Mouse (Mus musculus): ENCODE results near the gene Olfr1445. TPM values are rescaled to one million over a fixed set of nuclear protein-coding genes. Genes with fewer than 3 reads are reported as not detected.

Gene Olfr1445
- polyA plus RNA-seq (2015; fragmentation: Nextera tagmentation; extraction: Ambion mirVana) = not detected in 2 replicates

GRCm38 (mm10) chr19:12883555-12883954 is at the start of gene Olfr1445:
TSS of gene Olfr1445 (plus strand) at chr19:12883855.
- Histone ChIP-seq H3K4me3 (replicated peaks) (no peak within 1 kb of the TSS), H3K9me3 (no peaks in the 10 kb centered on the region), H3K9ac (no peak within 1 kb of the TSS), H3K4me1 (replicated peaks) (no peaks in the 10 kb centered on the region), H3K36me3 (no peaks in the 10 kb centered on the region), H3K27ac (no peak within 1 kb of the TSS), H3K27me3 (replicated peaks) (no peaks in the 10 kb centered on the region), H3K4me2 (replicated peaks) (no peak within 1 kb of the TSS)
- ATAC-seq = no peak
- 91% methylated on average over 2 of the region's 2 CpGs for WGBS

DNA sequence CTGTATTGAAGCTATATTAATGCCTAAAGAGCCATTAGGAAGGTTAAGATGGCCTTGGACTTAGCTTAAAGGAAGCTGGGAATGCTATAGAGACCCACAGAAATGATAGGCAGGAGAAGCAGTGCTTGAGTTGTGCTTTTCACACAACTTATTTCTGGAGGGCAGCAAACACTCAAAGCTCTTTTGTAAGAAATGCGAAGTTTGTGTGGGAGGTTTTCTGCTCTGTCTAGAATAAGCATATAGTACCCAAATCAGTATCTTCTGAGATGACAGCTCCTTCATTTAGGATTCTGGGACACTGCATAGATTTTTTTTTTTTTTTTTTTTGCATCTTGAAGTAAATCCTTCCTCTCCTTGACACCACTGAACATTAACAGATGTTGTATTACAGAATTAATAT is 45.1 kb upstream of the Olfr1445 start:
- H3K27me3 ChIP-seq (replicated peaks) = no peaks in the 10 kb centered on the region
- no peak overlapping the region for H3K9ac ChIP-seq
- no peaks in the 10 kb centered on the region for H3K36me3 ChIP-seq
- 89% methylated on average over 1 of the region's 1 CpGs for WGBS
- H3K4me1 ChIP-seq (replicated peaks) = no peaks in the 10 kb centered on the region
- no peak overlapping the region for H3K4me3 ChIP-seq (replicated peaks)
- no peak for ATAC-seq
- no peak overlapping the region for H3K27ac ChIP-seq
- no peak overlapping the region for H3K4me2 ChIP-seq (replicated peaks)
- no peaks in the 10 kb centered on the region for H3K9me3 ChIP-seq

DNA sequence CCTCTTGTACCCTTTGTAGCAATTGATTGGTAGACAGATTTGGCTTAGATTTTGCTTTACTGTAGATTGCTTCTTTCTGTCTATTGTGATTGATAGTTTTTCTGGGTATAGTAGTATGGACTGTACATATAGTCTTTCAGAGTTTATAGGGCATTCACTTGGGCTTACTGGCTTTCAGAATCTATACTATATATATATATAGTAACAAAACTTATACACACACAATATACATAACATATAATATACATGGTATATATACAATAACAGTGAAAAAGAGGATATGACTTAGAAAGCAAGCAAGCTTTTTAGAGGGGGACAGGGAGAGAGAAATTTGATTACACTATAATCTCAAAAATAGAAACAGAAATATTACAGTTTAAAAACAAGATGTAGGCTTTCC is 37.3 kb upstream of the Olfr1445 start, which contains the start of gene Gm5244:
Gene Gm5244, plus strand, starts transcription at position 301 of the 400 bp plus-strand sequence.
- Histone ChIP-seq H3K9me3 (no peaks in the 10 kb centered on the region), H3K4me2 (replicated peaks) (no peak within 1 kb of the TSS), H3K27me3 (replicated peaks) (no peaks in the 10 kb centered on the region), H3K4me1 (replicated peaks) (no peaks in the 10 kb centered on the region), H3K27ac (no peak within 1 kb of the TSS), H3K4me3 (replicated peaks) (no peak within 1 kb of the TSS), H3K36me3 (no peaks in the 10 kb centered on the region), H3K9ac (no peak within 1 kb of the TSS)
- ATAC-seq = no peak

DNA sequence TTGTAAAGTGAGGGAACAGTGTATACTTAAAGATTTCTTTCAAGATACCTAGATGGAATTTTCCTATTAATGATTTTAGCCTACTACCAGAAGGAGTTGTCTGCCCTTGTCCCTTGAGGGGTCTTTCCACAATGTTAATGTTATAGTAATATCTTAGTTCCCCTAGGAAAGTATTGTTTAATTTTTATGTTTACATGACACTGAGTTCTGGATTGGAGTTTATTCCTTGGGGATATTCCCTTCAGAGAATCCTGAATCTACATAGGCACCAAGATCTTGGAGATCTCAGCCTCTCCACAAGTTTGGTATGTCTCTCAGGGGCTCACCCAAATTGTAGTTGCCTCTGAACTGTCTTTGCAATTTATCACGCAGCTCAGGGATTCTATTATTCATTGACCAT is 26.7 kb upstream of the Olfr1445 start, which contains the start of gene Olfr1444:
Gene Olfr1444, plus strand, starts transcription at position 301 of the 400 bp plus-strand sequence.
- H3K27ac ChIP-seq = no peak within 1 kb of the TSS
- no peaks in the 10 kb centered on the region for H3K36me3 ChIP-seq
- H3K27me3 ChIP-seq (replicated peaks) = no peaks in the 10 kb centered on the region
- 75% methylated on average over 1 of the region's 1 CpGs for WGBS
- no peak for ATAC-seq
- H3K9me3 ChIP-seq = no peaks in the 10 kb centered on the region
- H3K4me3 ChIP-seq (replicated peaks) = no peak within 1 kb of the TSS
- H3K4me2 ChIP-seq (replicated peaks) = no peak within 1 kb of the TSS
- no peaks in the 10 kb centered on the region for H3K4me1 ChIP-seq (replicated peaks)
- no peak within 1 kb of the TSS for H3K9ac ChIP-seq

DNA sequence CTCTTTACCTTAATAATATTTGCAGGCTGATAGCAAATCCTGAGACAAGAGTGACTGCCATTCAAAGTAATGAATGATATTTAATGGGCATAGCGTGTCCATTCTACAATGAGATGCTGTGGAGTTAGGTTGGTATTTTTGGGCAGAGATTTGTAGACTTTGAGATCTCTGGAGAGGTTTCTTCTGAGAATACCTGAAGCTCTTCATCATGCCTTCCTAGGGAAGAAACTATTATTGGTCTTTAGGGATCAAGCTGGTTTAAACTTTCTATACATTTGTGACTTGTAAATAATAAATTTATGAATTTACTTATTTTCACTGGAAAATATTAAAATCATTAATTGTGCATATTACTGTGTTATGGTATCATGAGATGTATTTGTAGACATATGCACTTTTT is 9.8 kb downstream of the Olfr1445 start, which contains the start of gene Olfr1446:
Gene Olfr1446, minus strand, starts transcription at position 101 of the 400 bp plus-strand sequence.
- Histone ChIP-seq H3K27me3 (replicated peaks) (no peaks in the 10 kb centered on the region), H3K4me1 (replicated peaks) (no peaks in the 10 kb centered on the region), H3K27ac (no peak within 1 kb of the TSS), H3K9ac (no peak within 1 kb of the TSS), H3K4me3 (replicated peaks) (no peak within 1 kb of the TSS), H3K4me2 (replicated peaks) (no peak within 1 kb of the TSS), H3K36me3 (no peaks in the 10 kb centered on the region), H3K9me3 (no peaks in the 10 kb centered on the region)
- ATAC-seq = no peak
- 81% methylated on average over 1 of the region's 1 CpGs for WGBS

GRCm38 (mm10) chr19:12903643-12904042 is 20.0 kb downstream of the Olfr1445 start, which contains the start of gene Olfr1447:
TSS of gene Olfr1447 (minus strand) at chr19:12903743.
- no peaks in the 10 kb centered on the region for H3K9me3 ChIP-seq
- no peaks in the 10 kb centered on the region for H3K4me1 ChIP-seq (replicated peaks)
- H3K9ac ChIP-seq = no peak within 1 kb of the TSS
- no peak within 1 kb of the TSS for H3K4me2 ChIP-seq (replicated peaks)
- H3K36me3 ChIP-seq = no peaks in the 10 kb centered on the region
- H3K4me3 ChIP-seq (replicated peaks) = no peak within 1 kb of the TSS
- 90% methylated on average over 1 of the region's 1 CpGs for WGBS
- no peaks in the 10 kb centered on the region for H3K27me3 ChIP-seq (replicated peaks)
- no peak for ATAC-seq
- H3K27ac ChIP-seq = no peak within 1 kb of the TSS

DNA sequence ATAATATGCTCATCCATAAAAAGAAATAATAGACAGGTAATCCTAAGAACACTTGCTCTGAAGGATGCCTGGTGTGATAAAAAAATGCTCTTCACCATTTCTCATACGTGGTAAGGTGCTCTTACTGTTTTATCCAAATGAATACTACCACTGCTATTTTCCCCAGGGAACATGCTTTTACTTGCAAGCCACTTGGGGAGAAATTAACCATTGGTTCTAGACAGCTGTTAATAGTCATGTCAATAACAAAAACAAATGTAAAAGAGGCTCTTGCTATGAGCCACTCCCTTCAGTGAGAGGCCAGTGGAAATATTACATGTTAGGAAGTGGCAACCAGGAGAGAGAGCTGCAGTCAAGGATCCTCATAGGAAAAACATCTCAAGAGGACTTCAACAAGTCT is 40.7 kb downstream of the Olfr1445 start, which contains the start of gene Olfr1448:
Gene Olfr1448, minus strand, starts transcription at position 101 of the 400 bp plus-strand sequence.
- H3K27me3 ChIP-seq (replicated peaks) = no peaks in the 10 kb centered on the region
- no peaks in the 10 kb centered on the region for H3K36me3 ChIP-seq
- ATAC-seq = no peak
- no peak within 1 kb of the TSS for H3K27ac ChIP-seq
- no peaks in the 10 kb centered on the region for H3K9me3 ChIP-seq
- WGBS = 72% methylated on average over 1 of the region's 1 CpGs
- no peak within 1 kb of the TSS for H3K4me3 ChIP-seq (replicated peaks)
- no peak within 1 kb of the TSS for H3K9ac ChIP-seq
- H3K4me2 ChIP-seq (replicated peaks) = no peak within 1 kb of the TSS
- H3K4me1 ChIP-seq (replicated peaks) = no peaks in the 10 kb centered on the region

DNA sequence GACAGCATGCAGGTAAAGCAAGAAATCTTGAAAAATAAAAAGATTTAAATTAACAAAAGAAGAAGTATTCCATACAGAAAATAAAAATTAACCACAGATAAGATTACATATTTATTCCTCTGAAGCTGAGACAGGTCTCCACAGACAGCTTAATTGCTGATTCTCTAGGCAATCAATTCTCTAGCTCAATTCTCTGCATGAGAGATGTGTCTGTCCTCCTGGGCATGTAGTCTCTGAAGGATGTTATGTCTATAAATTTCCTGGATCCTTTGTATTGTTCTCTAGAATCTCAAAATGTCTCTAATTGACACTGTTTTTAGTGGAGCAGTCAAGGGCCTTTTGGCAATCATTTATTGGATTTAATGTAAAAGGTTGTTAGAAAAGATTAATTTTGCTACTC is 46.9 kb downstream of the Olfr1445 start, which contains the start of gene Olfr1449:
Gene Olfr1449, plus strand, starts transcription at position 301 of the 400 bp plus-strand sequence.
- Histone ChIP-seq H3K4me1 (replicated peaks) (no peaks in the 10 kb centered on the region), H3K27me3 (replicated peaks) (no peaks in the 10 kb centered on the region), H3K4me2 (replicated peaks) (no peak within 1 kb of the TSS), H3K9me3 (no peaks in the 10 kb centered on the region), H3K4me3 (replicated peaks) (no peak within 1 kb of the TSS), H3K36me3 (no peaks in the 10 kb centered on the region), H3K27ac (no peak within 1 kb of the TSS), H3K9ac (no peak within 1 kb of the TSS)
- no peak for ATAC-seq

Other genes starting within 250 kb of the Olfr1445 start
- not detected in 2 replicates for gene Olfr1442, start 213.4 kb upstream of the Olfr1445 start, polyA plus RNA-seq (2015; fragmentation: Nextera tagmentation; extraction: Ambion mirVana)
- not detected in 2 replicates for gene Olfr1443, start 205.7 kb upstream of the Olfr1445 start, polyA plus RNA-seq (2015; fragmentation: Nextera tagmentation; extraction: Ambion mirVana)
- gene Keg1, start 188.1 kb upstream of the Olfr1445 start, polyA plus RNA-seq (2015; fragmentation: Nextera tagmentation; extraction: Ambion mirVana) = 2.9 and 3.5 TPM in 2 replicates
- 0.82 and 1.4 TPM in 2 replicates for gene Cntf, start 118.2 kb upstream of the Olfr1445 start, polyA plus RNA-seq (2015; fragmentation: Nextera tagmentation; extraction: Ambion mirVana)
- gene Zfp91, start 87.7 kb upstream of the Olfr1445 start, polyA plus RNA-seq (2015; fragmentation: Nextera tagmentation; extraction: Ambion mirVana) = 14.0 and 15.4 TPM in 2 replicates
- gene Lpxn, start 87.7 kb upstream of the Olfr1445 start, polyA plus RNA-seq (2015; fragmentation: Nextera tagmentation; extraction: Ambion mirVana) = 2.3 and 3.0 TPM in 2 replicates
- gene Gm5244, start 37.2 kb upstream of the Olfr1445 start, polyA plus RNA-seq (2015; fragmentation: Nextera tagmentation; extraction: Ambion mirVana) = not detected in 2 replicates
- not detected in 2 replicates for gene Olfr1444, start 26.6 kb upstream of the Olfr1445 start, polyA plus RNA-seq (2015; fragmentation: Nextera tagmentation; extraction: Ambion mirVana)
- not detected in 2 replicates for gene Olfr1446, start 9.7 kb downstream of the Olfr1445 start, polyA plus RNA-seq (2015; fragmentation: Nextera tagmentation; extraction: Ambion mirVana)
- gene Olfr1447, start 19.9 kb downstream of the Olfr1445 start, polyA plus RNA-seq (2015; fragmentation: Nextera tagmentation; extraction: Ambion mirVana) = not detected in 2 replicates
- gene Olfr1448, start 40.6 kb downstream of the Olfr1445 start, polyA plus RNA-seq (2015; fragmentation: Nextera tagmentation; extraction: Ambion mirVana) = not detected in 2 replicates
- gene Olfr1449, start 47.0 kb downstream of the Olfr1445 start, polyA plus RNA-seq (2015; fragmentation: Nextera tagmentation; extraction: Ambion mirVana) = not detected in 2 replicates
- not detected in 2 replicates for gene Olfr1450, start 66.4 kb downstream of the Olfr1445 start, polyA plus RNA-seq (2015; fragmentation: Nextera tagmentation; extraction: Ambion mirVana)
- gene Olfr1451, start 111.2 kb downstream of the Olfr1445 start, polyA plus RNA-seq (2015; fragmentation: Nextera tagmentation; extraction: Ambion mirVana) = not detected in 2 replicates
- gene Olfr1453, start 144.5 kb downstream of the Olfr1445 start, polyA plus RNA-seq (2015; fragmentation: Nextera tagmentation; extraction: Ambion mirVana) = not detected in 2 replicates
- gene Olfr1454, start 176.8 kb downstream of the Olfr1445 start, polyA plus RNA-seq (2015; fragmentation: Nextera tagmentation; extraction: Ambion mirVana) = not detected in 2 replicates
- not detected in 2 replicates for gene Olfr1457, start 214.0 kb downstream of the Olfr1445 start, polyA plus RNA-seq (2015; fragmentation: Nextera tagmentation; extraction: Ambion mirVana)
- gene Olfr1458, start 222.9 kb downstream of the Olfr1445 start, polyA plus RNA-seq (2015; fragmentation: Nextera tagmentation; extraction: Ambion mirVana) = not detected in 2 replicates